Comparison of ENCODE assay signal across 8 mouse cellular contexts in genomic region chr12:55154559-55155448, GRCm38 (mm10). TPM values are rescaled to one million over a fixed set of nuclear protein-coding genes. Genes with fewer than 3 reads are reported as not detected.
A peak's percentile ranks its signal among the peaks of the same experiment; 100 is the strongest.
DNase-seq lines count a peak whose midpoint lies in the region; ATAC-seq and TF ChIP-seq lines count a peak whose summit lies in the region.
"Not testable (repeated sequence)": the region's sequence is repeated elsewhere in the genome, so short reads cannot be mapped to it uniquely, and the experiment has no call there.

Srp54b (plus strand) TSS chr12:55155104.

- H3K79me2 ChIP-seq in MEL (ENCODE audit: control insufficient read depth, insufficient read depth, low read length, poor library complexity) = not testable (repeated sequence)

- not testable (repeated sequence) for TF ChIP-seq RAD21 in MEL (IDR thresholded peaks at IDR 0.05; ENCODE audit: low read depth, low read length)

- not testable (repeated sequence) for TF ChIP-seq POLR2A in MEL (IDR thresholded peaks at IDR 0.05; ENCODE audit: control insufficient read depth in 1 of 2, insufficient read depth in 1 of 2, low read depth in 1 of 2, low read length in 2 of 2, poor library complexity in 1 of 2)

- H3K4me1 ChIP-seq in MEL (ENCODE audit: control insufficient read depth in 1 of 2, insufficient read depth in 2 of 2, low read length in 2 of 2); embryonic facial prominence, embryonic 12.5 days; kidney, embryonic 16.5 days (ENCODE audit: insufficient read depth, low read length); limb, embryonic 12.5 days (replicated peaks); stomach, embryonic 14.5 days (ENCODE audit: control insufficient read depth, insufficient read depth, low read length): not testable (repeated sequence)

- H3K27me3 ChIP-seq in MEL (ENCODE audit: control insufficient read depth in 1 of 2, insufficient read depth in 2 of 2, low read length in 2 of 2); embryonic facial prominence, embryonic 12.5 days; kidney, embryonic 16.5 days (ENCODE audit: insufficient read depth, low read length); limb, embryonic 12.5 days; stomach, embryonic 14.5 days (ENCODE audit: control insufficient read depth, insufficient read depth, low read length): not testable (repeated sequence)

- H3K27ac ChIP-seq in MEL (ENCODE audit: control insufficient read depth, low read depth, low read length); embryonic facial prominence, embryonic 12.5 days; kidney, embryonic 16.5 days (ENCODE audit: low read length); limb, embryonic 12.5 days; stomach, embryonic 14.5 days (ENCODE audit: low read length): not testable (repeated sequence)

- not testable (repeated sequence) for H3K9ac ChIP-seq in MEL (ENCODE audit: control insufficient read depth, low read depth, low read length, poor library complexity, severe bottlenecking); embryonic facial prominence, embryonic 12.5 days; kidney, embryonic 16.5 days (replicated peaks; ENCODE audit: low read length); limb, embryonic 12.5 days (replicated peaks); stomach, embryonic 14.5 days (replicated peaks; ENCODE audit: low read depth, low read length)

- peak; percentile 98 for ATAC-seq in embryonic facial prominence, embryonic 12.5 days (ENCODE audit: insufficient number of reproducible peaks, insufficient read depth, low FRiP score, low TSS enrichment)
- peak; percentile 98 for ATAC-seq in kidney, embryonic 16.5 days (ENCODE audit: low FRiP score, low TSS enrichment)
- peak; percentile 98 for ATAC-seq in limb, embryonic 12.5 days (ENCODE audit: insufficient number of reproducible peaks, insufficient read depth, low FRiP score, low TSS enrichment, low read depth)
- peak; percentile 97 for ATAC-seq in megakaryocyte-erythroid progenitor cell, adult 5-6 weeks (replicated peaks; ENCODE audit: low FRiP score, low TSS enrichment, poor library complexity, severe bottlenecking)
- peak; percentile 98 for ATAC-seq in stomach, embryonic 14.5 days (ENCODE audit: insufficient number of reproducible peaks, insufficient read depth, low FRiP score, low read depth)

- TF ChIP-seq CTCF in MEL (IDR thresholded peaks at IDR 0.05 in 2 of 3, conservative IDR thresholded peaks at IDR 0.05 in 1 of 3; ENCODE audit: control insufficient read depth in 1 of 3, insufficient read depth in 1 of 3, low read depth in 2 of 3, low read length in 3 of 3, poor library complexity in 1 of 3, severe bottlenecking in 1 of 3) = not testable (repeated sequence)

- no CpG with 5 or more reads among the region's 57 CpGs for WGBS in embryonic facial prominence, embryonic 12.5 days
- WGBS in kidney, embryonic 16.5 days = no CpG with 5 or more reads among the region's 57 CpGs
- WGBS in limb, embryonic 12.5 days = no CpG with 5 or more reads among the region's 57 CpGs
- WGBS in stomach, embryonic 14.5 days = no CpG with 5 or more reads among the region's 57 CpGs

- H3K4me3 ChIP-seq in MEL (ENCODE audit: control insufficient read depth in 1 of 2, insufficient read depth in 1 of 2, low read depth in 2 of 2, low read length in 2 of 2); kidney, embryonic 16.5 days (ENCODE audit: low read length); stomach, embryonic 14.5 days (ENCODE audit: low read depth, low read length): not testable (repeated sequence)
- peak within 1 kb of the TSS; percentile 29 for H3K4me3 ChIP-seq in embryonic facial prominence, embryonic 12.5 days
- H3K4me3 ChIP-seq in limb, embryonic 12.5 days (replicated peaks) = peak within 1 kb of the TSS; percentile 30

- TF ChIP-seq EP300 in MEL (IDR thresholded peaks at IDR 0.05; ENCODE audit: low read depth in 1 of 2, low read length in 2 of 2) = not testable (repeated sequence)

- not testable (repeated sequence) for H3K4me2 ChIP-seq in embryonic facial prominence, embryonic 12.5 days (replicated peaks); kidney, embryonic 16.5 days (replicated peaks; ENCODE audit: low read depth, low read length); limb, embryonic 12.5 days; stomach, embryonic 14.5 days (replicated peaks; ENCODE audit: low read depth, low read length)

- H3K9me3 ChIP-seq in MEL (replicated peaks; ENCODE audit: insufficient read depth, low read length); embryonic facial prominence, embryonic 12.5 days; kidney, embryonic 16.5 days (ENCODE audit: low read length); limb, embryonic 12.5 days; stomach, embryonic 14.5 days (ENCODE audit: control insufficient read depth, low read depth, low read length): not testable (repeated sequence)

- DNase-seq in MEL (ENCODE audit: low read depth, low spot score); gastrocnemius, postnatal 10 days; heart, postnatal 25 days (ENCODE audit: low spot score): not testable (repeated sequence)

- not testable (repeated sequence) for H3K36me3 ChIP-seq in MEL (ENCODE audit: control insufficient read depth in 1 of 2, insufficient read depth in 2 of 2, low read length in 2 of 2); embryonic facial prominence, embryonic 12.5 days; kidney, embryonic 16.5 days (ENCODE audit: insufficient read depth, low read length); limb, embryonic 12.5 days; stomach, embryonic 14.5 days (ENCODE audit: control insufficient read depth, insufficient read depth, low read length)

- intact Hi-C loops in heart, postnatal 25 days (cut with DNase I) = not testable (repeated sequence)

RNA-seq across cellular contexts. Expression of gene Srp54b, which starts in this region (rescaled TPM):
- 103 and 110 TPM in 2 replicates for total RNA-seq in MEL (2012; rRNA removed)
- polyA plus RNA-seq in MEL (2012; ENCODE audit: insufficient read depth in 1 of 2, insufficient read length in 2 of 2, low read depth in 1 of 2, low replicate concordance in 2 of 2, missing spikeins in 1 of 2) = 10 to 100 TPM in 1 of 2 experiments, not detected in 1; 85.8 TPM
- 62.9 and 64.4 TPM in 2 replicates for polyA plus RNA-seq in embryonic facial prominence, embryonic 12.5 days (2016; fragmentation: Nextera tagmentation; extraction: Ambion mirVana)
- total RNA-seq in gastrocnemius, postnatal 10 days (2021) = 10 to 100 TPM; 37.7 to 38.6 TPM
- 10 to 100 TPM; 41.0 to 43.4 TPM for total RNA-seq in heart, postnatal 25 days (2021)
- polyA plus RNA-seq in kidney, embryonic 16.5 days (2015; fragmentation: Nextera tagmentation; extraction: Ambion mirVana) = 52.2 and 54.4 TPM in 2 replicates
- 59.0 and 67.3 TPM in 2 replicates for polyA plus RNA-seq in limb, embryonic 12.5 days (2016; fragmentation: Nextera tagmentation; extraction: Ambion mirVana)
- total RNA-seq in megakaryocyte-erythroid progenitor cell, adult 5-6 weeks (2014; fragmentation: Nextera tagmentation) = 18.3 and 26.0 TPM in 2 replicates
- 51.0 and 107 TPM in 2 replicates for total RNA-seq in megakaryocyte-erythroid progenitor cell, adult 5-6 weeks (2017)
- 68.8 and 77.2 TPM in 2 replicates for polyA plus RNA-seq in stomach, embryonic 14.5 days (2014; fragmentation: Nextera tagmentation; extraction: Ambion mirVana)
